23 mouse cellular contexts compared by ENCODE assay signal in the genomic region with DNA sequence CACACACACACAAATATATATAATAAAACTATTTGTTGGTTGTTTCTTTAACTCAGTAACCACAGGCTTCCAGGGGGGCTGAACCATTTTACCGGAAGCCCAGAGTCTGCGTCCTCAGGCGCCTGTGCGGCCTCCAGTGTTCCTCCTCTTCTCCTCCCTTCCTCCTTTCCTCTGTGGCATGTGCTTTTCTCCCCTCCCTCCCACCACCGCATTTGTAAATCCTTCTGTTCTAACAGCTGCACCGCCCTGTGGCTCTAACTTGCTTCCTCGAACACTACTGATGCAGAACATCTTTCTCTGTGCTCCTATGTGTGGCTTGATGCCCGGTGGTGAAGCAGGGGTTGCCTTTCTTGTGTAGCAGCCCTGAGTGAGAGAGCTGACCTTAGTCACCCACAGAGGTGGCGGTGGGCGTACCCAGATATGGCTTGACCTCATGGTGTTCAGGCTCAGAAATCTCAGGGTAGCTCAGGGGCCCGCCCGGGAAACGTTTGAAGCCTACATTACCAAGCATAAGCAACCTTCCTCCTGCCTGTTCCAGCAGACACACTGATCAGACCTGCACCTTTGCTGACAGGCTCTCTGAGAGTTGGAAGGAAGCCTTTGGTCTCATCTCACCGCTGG. TPM values are rescaled to one million over a fixed set of nuclear protein-coding genes. Genes with fewer than 3 reads are reported as not detected.
"Had no signal": no experiment of that assay in that cellular context is flagged by ENCODE, and none has a peak within 500 bp of the region (broad histone marks: within the 10 kb centered on the region; RNA-seq: fewer than 3 reads in every experiment).

No protein-coding gene starts in this region.

- ATAC-seq: intestine, postnatal 0 days; midbrain, embryonic 16.5 days had no signal

- DNase-seq: kidney, adult 2 months; kidney, postnatal 10 days; kidney, postnatal 36 days; liver, embryonic 13.5 days; lung, adult 2 months; lung, postnatal 14 days; lung, postnatal 4 days; retina, postnatal 1 day; right cerebral cortex, postnatal 25 days; thymus, adult 2 months; thymus, postnatal 14 days; thymus, postnatal 4 days had no signal

RNA-seq across cellular contexts. Expression of a gene that starts 13.3 kb away (rescaled TPM):
- total RNA-seq: left cerebral cortex, postnatal 36 days; liver, adult 2 months; megakaryocyte progenitor cell, adult 5-6 weeks; megakaryocyte-erythroid progenitor cell, adult 5-6 weeks; monocyte, adult 5-6 weeks; neutrophil, adult 5-6 weeks had no signal

RNA-seq across cellular contexts. Expression of a gene that starts 18.4 kb away (rescaled TPM):
- total RNA-seq: layer of hippocampus, postnatal 14 days; left cerebral cortex, adult 2 months; left cerebral cortex, postnatal 10 days; left cerebral cortex, postnatal 36 days; liver, adult 2 months; megakaryocyte progenitor cell, adult 5-6 weeks; megakaryocyte-erythroid progenitor cell, adult 5-6 weeks; monocyte, adult 5-6 weeks; neutrophil, adult 5-6 weeks had no signal

RNA-seq across cellular contexts. Expression of a gene that starts 33.0 kb away (rescaled TPM):
- total RNA-seq: layer of hippocampus, postnatal 14 days; left cerebral cortex, adult 2 months; left cerebral cortex, postnatal 10 days; left cerebral cortex, postnatal 36 days; liver, adult 2 months; megakaryocyte progenitor cell, adult 5-6 weeks; megakaryocyte-erythroid progenitor cell, adult 5-6 weeks; monocyte, adult 5-6 weeks; neutrophil, adult 5-6 weeks had no signal

RNA-seq across cellular contexts. Expression of a gene that starts 51.8 kb away (rescaled TPM):
- total RNA-seq: layer of hippocampus, postnatal 14 days; left cerebral cortex, adult 2 months; left cerebral cortex, postnatal 10 days; left cerebral cortex, postnatal 36 days; megakaryocyte progenitor cell, adult 5-6 weeks; megakaryocyte-erythroid progenitor cell, adult 5-6 weeks; monocyte, adult 5-6 weeks; neutrophil, adult 5-6 weeks had no signal
